Mouse (Mus musculus) kidney, adult 8-10 months (tissue): ENCODE results near the gene Hamp.
A peak's percentile ranks its signal among the peaks of the same experiment; 100 is the strongest.

ENCODE experiments used
- DNase-seq, 2 experiments: peaks; one replicate each; pipeline ENCODE4 v3.0.0; 2022

Hamp gene

DNA sequence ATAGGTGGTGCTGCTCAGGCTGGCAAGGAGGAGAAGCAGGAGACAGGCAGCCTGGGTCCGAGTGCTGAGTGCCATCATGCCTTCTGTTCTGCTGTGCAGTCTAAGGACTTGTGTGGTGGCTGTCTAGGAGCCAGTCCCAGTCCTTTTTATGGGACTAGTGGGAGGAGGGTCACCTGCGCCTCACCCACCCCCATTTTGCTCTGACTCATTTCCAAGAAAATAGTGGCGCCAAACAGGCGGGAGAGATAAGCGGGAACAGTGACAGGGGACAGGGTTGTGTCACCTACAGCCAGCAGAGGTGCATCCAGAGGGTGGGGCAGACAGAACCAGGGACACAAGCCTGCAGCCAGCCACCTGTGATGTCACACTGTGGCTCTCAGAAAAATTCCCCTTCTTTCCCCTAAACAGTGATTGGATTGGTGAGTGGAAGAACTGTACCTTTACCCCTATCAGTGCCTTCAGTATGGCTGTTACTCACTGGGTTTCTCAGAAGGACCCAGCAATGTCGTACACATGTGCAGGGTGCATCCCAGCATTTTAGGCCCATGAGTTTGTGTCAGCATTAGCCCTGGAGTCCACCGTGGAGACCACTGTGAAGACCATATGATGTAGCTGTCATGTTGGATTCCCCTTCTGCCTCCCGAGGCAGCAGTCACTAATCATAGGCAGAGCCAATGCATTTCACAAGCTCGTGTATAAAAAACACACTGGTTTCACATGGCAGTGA is at the start of gene Hamp:
TSS of gene Hamp (minus strand) at position 124 of the 727 bp plus-strand sequence.
- no peak for DNase-seq

GRCm38 (mm10) chr7:30992148-30992547 is 48.3 kb upstream of the Hamp start:
- DNase-seq = no peak

- no peak for DNase-seq
Measured at GRCm38 (mm10) chr7:30988519-30989162, 44.8 kb upstream of the Hamp start.

DNA sequence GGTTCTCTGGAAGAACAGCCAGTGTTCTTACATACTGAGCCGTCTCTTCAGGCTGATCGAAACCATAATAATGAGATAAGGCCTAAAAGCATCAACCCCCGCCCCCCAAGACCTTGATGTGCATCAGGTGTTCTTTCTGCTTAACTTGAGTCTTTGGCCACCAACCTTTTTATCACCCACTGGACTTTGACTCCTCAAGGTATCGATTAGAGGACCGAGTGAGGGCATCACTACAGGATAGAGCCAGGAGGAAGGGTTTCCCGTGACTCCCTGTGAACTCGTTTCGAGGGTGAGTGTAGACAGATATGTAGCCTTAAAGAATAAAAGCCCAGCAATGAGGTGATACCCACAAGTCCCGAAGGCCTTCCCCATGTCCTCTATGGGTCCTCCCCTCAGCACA is 41.5 kb upstream of the Hamp start:
- no peak for DNase-seq

GRCm38 (mm10) chr7:30981703-30982102 is 37.9 kb upstream of the Hamp start:
- no peak for DNase-seq

DNA sequence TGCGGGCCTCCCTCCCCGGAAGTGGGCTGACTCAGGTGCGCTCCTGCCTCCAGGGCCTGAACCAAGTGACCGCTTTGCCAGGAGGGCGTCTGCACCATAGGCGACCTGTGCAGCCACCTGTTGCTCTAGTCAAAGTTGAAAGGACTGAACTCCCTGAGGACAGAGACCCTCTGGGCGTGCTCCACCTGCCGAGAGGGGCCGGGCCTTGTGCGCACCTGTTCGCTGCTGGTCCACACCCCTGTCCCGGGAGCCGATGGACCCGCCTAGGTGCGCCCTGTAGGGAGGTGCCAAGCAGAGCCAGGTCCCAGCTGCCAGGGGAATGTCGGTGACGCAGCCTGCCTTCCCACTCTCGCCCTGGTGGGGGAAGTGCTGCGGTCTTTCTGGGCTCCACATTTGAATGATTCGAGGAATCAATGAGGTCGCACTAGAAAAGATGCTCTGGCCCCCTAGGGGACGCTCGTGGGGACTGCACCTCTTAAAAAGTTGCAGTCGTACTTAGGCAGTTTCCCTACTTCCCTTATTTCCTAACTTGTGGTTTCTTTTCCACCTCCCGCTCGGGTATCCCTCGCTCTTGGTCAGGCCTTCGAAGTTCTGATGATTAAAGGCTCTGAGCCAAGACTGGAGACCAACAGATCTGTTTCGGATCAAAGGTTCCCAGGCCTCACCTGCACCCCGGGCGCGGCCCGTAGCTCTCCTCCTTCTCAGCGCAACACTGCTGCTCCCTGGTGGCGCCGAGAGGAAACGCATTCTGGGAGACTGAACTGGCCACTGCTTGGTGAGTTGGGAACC is 29.9 kb upstream of the Hamp start, which contains the start of gene Fam187b:
TSS of gene Fam187b (plus strand) at position 290 of the 789 bp plus-strand sequence.
- peak; percentile 91 for DNase-seq

GRCm38 (mm10) chr7:30973251-30973500 is 29.3 kb upstream of the Hamp start, which contains the start of gene Lsr:
Gene Lsr (minus strand): TSS chr7:30973464.
- no peak for DNase-seq

DNA sequence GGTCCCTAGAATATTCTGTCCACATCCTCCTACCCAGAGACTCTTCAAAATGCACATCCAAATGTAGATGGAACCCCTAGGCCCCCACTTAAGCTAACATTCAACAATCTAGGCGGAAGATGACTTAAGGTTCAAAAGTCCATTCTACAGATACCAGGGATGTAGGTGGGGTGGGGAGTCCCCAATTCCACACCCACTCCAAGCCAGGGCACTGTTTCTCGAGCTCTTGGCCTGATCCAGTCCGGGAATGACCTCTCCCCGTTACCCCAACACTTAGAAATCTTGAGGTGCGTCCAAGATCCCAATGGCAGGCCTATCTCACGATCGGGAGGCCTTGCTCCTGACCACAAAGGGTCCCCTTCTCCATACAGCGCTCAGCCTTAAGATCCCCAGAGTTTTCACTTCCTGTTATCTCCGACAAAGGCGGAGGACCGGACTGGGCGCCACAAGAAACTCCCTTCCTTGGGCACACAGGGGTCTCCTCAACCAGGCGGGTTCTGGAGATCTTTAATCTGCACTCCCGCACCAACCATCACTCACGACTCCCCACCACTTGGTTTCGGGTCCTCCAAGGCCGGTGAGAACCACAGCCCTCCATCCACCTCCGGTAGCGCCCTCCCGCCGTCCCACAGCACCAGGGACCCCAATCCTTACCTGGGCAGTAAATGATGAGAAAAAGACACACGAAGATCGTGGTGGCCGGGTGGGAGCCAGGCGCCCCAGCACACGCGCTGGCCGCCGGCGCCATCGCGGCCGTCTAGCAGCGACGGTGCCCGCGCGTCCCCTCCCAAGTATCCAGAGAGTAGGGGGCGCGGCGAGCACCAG is 28.8 kb upstream of the Hamp start:
- DNase-seq = no peak

GRCm38 (mm10) chr7:30971901-30972300 is 28.1 kb upstream of the Hamp start:
- no peak for DNase-seq

GRCm38 (mm10) chr7:30969174-30969573 is 25.3 kb upstream of the Hamp start:
- DNase-seq = no peak

GRCm38 (mm10) chr7:30968611-30969010 is 24.8 kb upstream of the Hamp start:
- DNase-seq = no peak

DNA sequence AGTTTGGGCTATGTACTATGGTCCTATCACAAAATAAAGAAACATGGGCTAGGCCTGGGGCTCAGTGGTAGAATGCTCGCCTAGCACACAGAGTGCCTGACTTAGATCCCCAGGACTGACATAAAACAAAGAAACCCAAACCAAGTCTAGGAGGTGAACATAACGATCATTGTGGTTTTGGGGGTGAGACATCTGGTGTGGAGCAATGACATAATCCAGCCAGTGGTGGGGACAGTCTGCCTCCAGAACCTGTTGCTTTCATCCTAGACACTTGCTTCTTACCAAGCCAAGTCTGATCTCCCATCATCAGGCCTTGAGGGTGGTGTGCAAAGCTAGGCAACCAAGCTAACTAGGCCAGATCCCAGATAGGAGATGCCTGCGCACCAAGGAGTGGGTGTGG is 22.8 kb upstream of the Hamp start:
- no peak for DNase-seq

- no peak for DNase-seq
Measured at GRCm38 (mm10) chr7:30965677-30966076, 21.8 kb upstream of the Hamp start.

GRCm38 (mm10) chr7:30964366-30964765 is 20.5 kb upstream of the Hamp start:
- no peak for DNase-seq

DNA sequence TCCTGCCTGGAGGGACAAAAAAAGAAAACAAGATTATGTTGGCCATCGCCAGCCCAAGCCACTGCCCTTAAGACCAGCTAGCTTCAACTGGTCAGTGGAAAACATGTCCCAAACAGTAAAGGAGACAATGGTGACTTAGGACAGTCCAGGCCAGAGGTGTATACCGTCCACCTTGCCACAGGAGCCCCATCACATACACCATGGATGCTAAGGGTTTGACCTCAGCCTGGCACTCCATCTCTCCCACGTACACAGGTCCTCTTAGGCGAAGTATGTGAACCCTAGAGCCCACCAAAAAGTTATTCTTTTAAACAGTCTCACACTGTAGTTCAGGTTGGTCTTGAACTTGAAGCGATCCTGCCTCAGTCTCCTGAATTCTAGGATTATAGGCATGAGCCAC is 19.0 kb upstream of the Hamp start:
- no peak for DNase-seq

- no peak for DNase-seq
Measured at GRCm38 (mm10) chr7:30959786-30960349, 16.0 kb upstream of the Hamp start.

DNA sequence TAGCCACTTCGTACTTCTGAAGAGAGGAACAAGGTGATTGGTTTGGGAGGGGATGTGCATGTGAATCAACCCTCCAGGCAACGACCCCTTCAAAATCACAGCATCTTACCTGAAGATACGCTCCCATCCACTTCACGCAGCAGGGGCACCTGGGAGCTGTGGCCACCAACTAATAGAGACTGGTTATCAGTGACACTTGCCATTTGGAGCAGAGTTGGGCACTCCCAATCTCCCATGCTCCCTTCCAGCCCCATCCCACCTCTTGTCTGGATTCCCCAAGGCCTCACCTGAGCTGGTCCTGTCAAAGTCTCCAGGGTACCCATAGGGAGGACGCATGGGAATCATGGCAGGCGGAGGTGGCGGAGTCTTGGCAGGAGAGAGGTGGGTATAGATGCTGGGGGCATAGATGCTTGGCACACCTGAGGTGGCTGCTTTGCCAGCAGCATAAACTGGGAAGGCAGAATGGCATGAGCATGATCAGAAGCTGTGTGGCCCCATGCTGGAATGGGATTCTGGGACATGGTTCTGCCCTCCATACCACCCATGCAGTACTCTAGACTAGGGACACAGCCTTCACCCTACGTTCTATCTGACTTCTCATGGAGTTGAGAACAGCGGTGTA is 15.1 kb upstream of the Hamp start:
- no peak for DNase-seq

DNA sequence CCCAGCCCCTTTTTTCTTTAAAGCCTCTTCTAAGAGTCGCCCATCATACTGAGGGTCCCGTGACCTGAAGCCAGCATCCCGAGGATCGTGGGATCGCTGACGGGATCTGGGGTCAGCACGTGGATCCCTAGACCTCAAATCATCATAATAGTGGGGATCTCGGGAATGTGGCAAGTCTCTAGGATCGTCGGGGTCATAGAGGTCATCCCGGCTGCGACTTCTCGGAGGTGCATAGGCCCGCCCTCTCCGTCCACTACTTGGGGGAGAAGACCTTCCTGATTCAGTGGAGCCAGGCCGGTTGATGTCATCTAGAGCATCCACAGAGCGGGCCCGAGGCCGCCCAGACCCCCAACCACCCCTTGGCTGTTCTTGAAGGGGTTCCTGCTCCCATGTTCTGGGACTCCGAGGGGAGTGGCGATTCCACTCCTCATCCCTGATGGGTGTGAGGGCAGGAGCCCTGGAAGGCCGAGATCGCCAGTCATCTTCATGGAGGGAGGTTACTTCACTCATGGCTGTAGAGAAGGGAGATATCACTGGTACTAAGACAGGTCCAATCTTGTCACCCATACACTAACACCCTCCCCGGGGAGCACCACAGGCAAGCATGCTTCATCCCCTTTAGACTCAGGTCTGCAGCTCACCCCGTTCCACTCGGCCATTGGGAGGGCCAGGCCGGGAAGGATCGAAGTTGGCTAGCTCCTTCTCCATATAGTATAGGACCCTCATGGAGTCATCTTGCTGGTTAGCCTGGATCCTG is 14.5 kb upstream of the Hamp start:
- no peak for DNase-seq

GRCm38 (mm10) chr7:30957367-30957783 is 13.5 kb upstream of the Hamp start:
- peak; percentile 90 to 94 for DNase-seq

DNA sequence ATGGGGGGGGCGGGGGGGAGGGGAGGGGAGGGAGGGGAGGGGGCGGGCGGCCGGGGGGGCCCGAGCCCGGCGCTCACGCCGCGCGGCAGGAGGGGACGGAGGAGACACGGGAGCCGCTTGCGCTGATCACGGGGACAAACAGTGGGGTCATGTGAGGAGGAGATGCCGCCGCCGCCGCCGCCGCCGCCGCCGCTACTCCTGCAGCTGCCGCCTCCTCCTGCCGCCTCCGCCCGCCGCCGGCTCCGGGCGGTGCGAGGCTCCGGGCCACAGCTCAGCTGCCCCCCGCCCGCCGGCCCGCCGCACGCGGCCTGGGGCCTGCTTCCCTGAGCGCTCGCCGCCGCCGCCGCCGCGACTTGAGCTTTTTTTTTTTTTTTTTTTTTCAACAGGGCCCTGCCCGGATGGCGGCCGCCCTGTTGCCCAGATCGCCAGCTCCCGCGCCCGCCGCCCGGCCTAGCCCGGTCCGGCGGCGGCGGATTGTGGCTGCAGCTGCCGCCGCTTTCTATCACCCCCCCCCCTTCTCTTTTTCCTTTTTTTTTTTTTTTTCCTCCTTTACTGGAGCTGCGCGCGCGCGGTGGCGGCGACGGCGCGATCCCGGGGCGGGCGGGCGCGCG is 13.0 kb upstream of the Hamp start, which contains the start of gene Usf2:
TSS of gene Usf2 (minus strand) at position 48 of the 611 bp plus-strand sequence.
- peak; percentile 75 to 77 for DNase-seq

GRCm38 (mm10) chr7:30956357-30956751 is 12.5 kb upstream of the Hamp start:
- DNase-seq = no peak
